In genomic region chr6:83070311-83071219, GRCm38 (mm10) we compare ENCODE assay signal across 8 mouse cellular contexts. TPM values are rescaled to one million over a fixed set of nuclear protein-coding genes. Genes with fewer than 3 reads are reported as not detected.
DNase-seq lines count a peak whose midpoint lies in the region; ATAC-seq lines count a peak whose summit lies in the region.

No protein-coding gene starts in this region.

- H3K4me3 ChIP-seq in liver, embryonic 11.5 days (ENCODE audit: low read depth, low read length): peak overlapping the region; percentile 31
- H3K4me3 ChIP-seq in embryonic facial prominence, embryonic 13.5 days: peak overlapping the region; percentile 33
- no peak overlapping the region for H3K4me3 ChIP-seq in midbrain, embryonic 16.5 days (ENCODE audit: low read depth, low read length)

- no peaks in the 10 kb centered on the region for H3K9me3 ChIP-seq in liver, embryonic 11.5 days (ENCODE audit: control insufficient read depth, low read length)
- no peaks in the 10 kb centered on the region for H3K9me3 ChIP-seq in embryonic facial prominence, embryonic 13.5 days
- H3K9me3 ChIP-seq in midbrain, embryonic 16.5 days (replicated peaks; ENCODE audit: control insufficient read depth, low read length, poor library complexity, severe bottlenecking): no peaks in the 10 kb centered on the region

- peaks cover 93% of the 10 kb centered on the region for H3K27me3 ChIP-seq in liver, embryonic 11.5 days (replicated peaks; ENCODE audit: control insufficient read depth, insufficient read depth, low read length)
- H3K27me3 ChIP-seq in embryonic facial prominence, embryonic 13.5 days: peaks cover 99% of the 10 kb centered on the region
- peaks cover 82% of the 10 kb centered on the region for H3K27me3 ChIP-seq in midbrain, embryonic 16.5 days (ENCODE audit: control insufficient read depth, insufficient read depth, low read depth, low read length)

- no peaks in the 10 kb centered on the region for H3K36me3 ChIP-seq in liver, embryonic 11.5 days (ENCODE audit: control insufficient read depth, insufficient read depth, low read length)
- no peaks in the 10 kb centered on the region for H3K36me3 ChIP-seq in embryonic facial prominence, embryonic 13.5 days
- no peaks in the 10 kb centered on the region for H3K36me3 ChIP-seq in midbrain, embryonic 16.5 days (ENCODE audit: control insufficient read depth, insufficient read depth, low read length)

- WGBS in liver, embryonic 11.5 days: 1% methylated on average over 58 of the region's 58 CpGs
- WGBS in embryonic facial prominence, embryonic 13.5 days: 1% methylated on average over 58 of the region's 58 CpGs
- WGBS in midbrain, embryonic 16.5 days: 1% methylated on average over 58 of the region's 58 CpGs

- DNase-seq in CD4-positive, CD25-positive, alpha-beta regulatory T cell, adult 2 months (ENCODE audit: low read depth, low spot score): peak; percentile 47
- peak; percentile 77 for DNase-seq in liver, embryonic 11.5 days (ENCODE audit: low spot score)
- DNase-seq in liver: no peak
- peak; percentile 64 for DNase-seq in induced T-regulatory cell, adult 2 months (ENCODE audit: low read depth)

- H3K9ac ChIP-seq in liver, embryonic 11.5 days (ENCODE audit: low read depth, low read length): no peak overlapping the region
- 0 out of 2 replicates have a peak overlapping the region, but pooled peaks have one; percentile 27 for H3K9ac ChIP-seq in embryonic facial prominence, embryonic 13.5 days
- H3K9ac ChIP-seq in midbrain, embryonic 16.5 days (ENCODE audit: low read depth, low read length): no peak overlapping the region

- no peak overlapping the region for H3K27ac ChIP-seq in liver, embryonic 11.5 days (ENCODE audit: low read depth, low read length)
- no peak overlapping the region for H3K27ac ChIP-seq in embryonic facial prominence, embryonic 13.5 days
- H3K27ac ChIP-seq in midbrain, embryonic 16.5 days (ENCODE audit: low read length): no peak overlapping the region

- no peak for ATAC-seq in CD4-positive, CD25-positive, alpha-beta regulatory T cell, adult 4 months
- ATAC-seq in liver, embryonic 11.5 days (replicated peaks; ENCODE audit: low FRiP score): no peak
- ATAC-seq in embryonic facial prominence, embryonic 13.5 days (ENCODE audit: insufficient number of reproducible peaks, insufficient read depth, low FRiP score, low TSS enrichment, low read depth): no peak
- 0 out of 2 replicates have a peak, but pooled peaks have one; percentile 9 for ATAC-seq in midbrain, embryonic 16.5 days
- no peak for ATAC-seq in frontal cortex, adult (ENCODE audit: low TSS enrichment)

- H3K4me1 ChIP-seq in liver, embryonic 11.5 days (replicated peaks; ENCODE audit: control insufficient read depth, insufficient read depth, low read length): peaks cover 19% of the 10 kb centered on the region
- peaks cover 35% of the 10 kb centered on the region for H3K4me1 ChIP-seq in embryonic facial prominence, embryonic 13.5 days
- H3K4me1 ChIP-seq in midbrain, embryonic 16.5 days (ENCODE audit: control insufficient read depth, insufficient read depth, low read length): no peaks in the 10 kb centered on the region; the same call in 1 of the 2 replicates

- H3K4me2 ChIP-seq in liver, embryonic 11.5 days: peak overlapping the region; percentile 39
- H3K4me2 ChIP-seq in embryonic facial prominence, embryonic 13.5 days: peak overlapping the region; percentile 54
- no peak overlapping the region for H3K4me2 ChIP-seq in midbrain, embryonic 16.5 days (ENCODE audit: low read length)

RNA-seq across cellular contexts. Expression of gene Tlx2, which starts 0.5 kb away (rescaled TPM):
- polyA plus RNA-seq in CD4-positive, CD25-positive, alpha-beta regulatory T cell, adult 4 months (2017; shearing (Covaris generic)): not detected
- 0.30 and 0.95 TPM in 2 replicates for polyA plus RNA-seq in liver, embryonic 11.5 days (2014; fragmentation: Nextera tagmentation; extraction: Ambion mirVana)
- 0.31 and 0.67 TPM in 2 replicates for polyA plus RNA-seq in embryonic facial prominence, embryonic 13.5 days (2015; fragmentation: Nextera tagmentation; extraction: Ambion mirVana)
- polyA plus RNA-seq in midbrain, embryonic 16.5 days (2015; fragmentation: Nextera tagmentation; extraction: Ambion mirVana): not detected in 2 replicates

RNA-seq across cellular contexts. Expression of gene Pcgf1, which starts 7.1 kb away (rescaled TPM):
- polyA plus RNA-seq in CD4-positive, CD25-positive, alpha-beta regulatory T cell, adult 4 months (2017; shearing (Covaris generic)): 10 to 100 TPM; 42.5 to 49.3 TPM
- 25.0 and 27.8 TPM in 2 replicates for polyA plus RNA-seq in liver, embryonic 11.5 days (2014; fragmentation: Nextera tagmentation; extraction: Ambion mirVana)
- polyA plus RNA-seq in embryonic facial prominence, embryonic 13.5 days (2015; fragmentation: Nextera tagmentation; extraction: Ambion mirVana): 44.3 and 47.5 TPM in 2 replicates
- 50.4 and 52.5 TPM in 2 replicates for polyA plus RNA-seq in midbrain, embryonic 16.5 days (2015; fragmentation: Nextera tagmentation; extraction: Ambion mirVana)

RNA-seq across cellular contexts. Expression of gene Dqx1, which starts 12.9 kb away (rescaled TPM):
- polyA plus RNA-seq in CD4-positive, CD25-positive, alpha-beta regulatory T cell, adult 4 months (2017; shearing (Covaris generic)): 1 to 10 TPM; 1.9 to 4.5 TPM
- 6.1 and 6.2 TPM in 2 replicates for polyA plus RNA-seq in liver, embryonic 11.5 days (2014; fragmentation: Nextera tagmentation; extraction: Ambion mirVana)
- 1.3 TPM in 2 replicates for polyA plus RNA-seq in embryonic facial prominence, embryonic 13.5 days (2015; fragmentation: Nextera tagmentation; extraction: Ambion mirVana)
- polyA plus RNA-seq in midbrain, embryonic 16.5 days (2015; fragmentation: Nextera tagmentation; extraction: Ambion mirVana): 0.30 and 0.37 TPM in 2 replicates

RNA-seq across cellular contexts. Expression of gene Htra2, which starts 15.5 kb away (rescaled TPM):
- polyA plus RNA-seq in CD4-positive, CD25-positive, alpha-beta regulatory T cell, adult 4 months (2017; shearing (Covaris generic)): 10 to 100 TPM; 27.3 to 37.9 TPM
- 102 and 103 TPM in 2 replicates for polyA plus RNA-seq in liver, embryonic 11.5 days (2014; fragmentation: Nextera tagmentation; extraction: Ambion mirVana)
- 72.6 and 75.4 TPM in 2 replicates for polyA plus RNA-seq in embryonic facial prominence, embryonic 13.5 days (2015; fragmentation: Nextera tagmentation; extraction: Ambion mirVana)
- polyA plus RNA-seq in midbrain, embryonic 16.5 days (2015; fragmentation: Nextera tagmentation; extraction: Ambion mirVana): 76.1 and 87.8 TPM in 2 replicates

RNA-seq across cellular contexts. Expression of gene Lbx2, which starts 15.6 kb away (rescaled TPM):
- polyA plus RNA-seq in CD4-positive, CD25-positive, alpha-beta regulatory T cell, adult 4 months (2017; shearing (Covaris generic)): not detected
- 0.53 and 0.73 TPM in 2 replicates for polyA plus RNA-seq in liver, embryonic 11.5 days (2014; fragmentation: Nextera tagmentation; extraction: Ambion mirVana)
- 0.27 and 0.56 TPM in 2 replicates for polyA plus RNA-seq in embryonic facial prominence, embryonic 13.5 days (2015; fragmentation: Nextera tagmentation; extraction: Ambion mirVana)
- not detected in 2 replicates for polyA plus RNA-seq in midbrain, embryonic 16.5 days (2015; fragmentation: Nextera tagmentation; extraction: Ambion mirVana)
